Mouse (Mus musculus) gastrocnemius, postnatal 36 days (tissue): ENCODE data around the gene Zfp202. TPM values are rescaled to one million over a fixed set of nuclear protein-coding genes. Genes with fewer than 3 reads are reported as not detected.

ENCODE experiments used
- DNase-seq, 2 experiments: peaks; one replicate each; pipeline ENCODE4 v3.0.0; 2022
- intact Hi-C: fragments of 180-260 bp; cut with DNase I; formaldehyde crosslinking; loops from one replicate; pipeline ENCODE4 v1.15.1; 2025
- total RNA-seq, 2 experiments: library from RNA; stranded (reverse); gene quantifications; 2 replicates each; pipeline ENCODE4 v1.2.3; 2021

Zfp202 gene
- total RNA-seq, 2 experiments from 2014 or later: 1.4 to 1.6 TPM

- intact Hi-C loops: no loop called here
- DNase-seq: no peak
These were observed 47.6 kb downstream of the Zfp202 start for GRCm38 (mm10) chr9:40239749-40240148.

- DNase-seq: no peak
- intact Hi-C loops: no loop called here
These were observed 48.2 kb downstream of the Zfp202 start for GRCm38 (mm10) chr9:40240311-40240710.

GRCm38 (mm10) chr9:40241223-40241801, 49.2 kb downstream of the Zfp202 start:
- DNase-seq: no peak

GRCm38 (mm10) chr9:40241951-40242888, 50.1 kb downstream of the Zfp202 start:
- intact Hi-C loops: no loop called here
- DNase-seq: no peak

More at GRCm38 (mm10) chr9:40241223-40241801, 49.2 kb downstream of the Zfp202 start:
- intact Hi-C loops: no loop called here

- no peak for DNase-seq
These were observed 53.4 kb downstream of the Zfp202 start for GRCm38 (mm10) chr9:40245466-40245865.

GRCm38 (mm10) chr9:40245974-40246665, 54.0 kb downstream of the Zfp202 start:
- DNase-seq: no peak
- intact Hi-C loops: no loop called here

More at GRCm38 (mm10) chr9:40245466-40245865, 53.4 kb downstream of the Zfp202 start:
- intact Hi-C loops: no loop called here

- DNase-seq: no peak
- intact Hi-C loops: no loop called here
These were observed 54.6 kb downstream of the Zfp202 start for GRCm38 (mm10) chr9:40246702-40247101.

GRCm38 (mm10) chr9:40249106-40249505, 57.0 kb downstream of the Zfp202 start:
- no peak for DNase-seq
- intact Hi-C loops: no loop called here

- no peak for DNase-seq
- intact Hi-C loops: no loop called here
These were observed 60.3 kb downstream of the Zfp202 start for GRCm38 (mm10) chr9:40252459-40252858.

Other genes starting within 250 kb of the Zfp202 start
- not detected for gene Olfr975, start 240.3 kb upstream of the Zfp202 start, total RNA-seq
- gene Olfr976, start 231.2 kb upstream of the Zfp202 start, total RNA-seq: not detected
- not detected for gene Olfr978, start 200.2 kb upstream of the Zfp202 start, total RNA-seq
- not detected for gene Olfr979, start 188.9 kb upstream of the Zfp202 start, total RNA-seq
- not detected for gene Olfr980, start 182.7 kb upstream of the Zfp202 start, total RNA-seq
- gene Olfr981, start 170.9 kb upstream of the Zfp202 start, total RNA-seq: not detected
- gene Olfr982, start 118.5 kb upstream of the Zfp202 start, total RNA-seq: not detected
- not detected for gene Olfr983, start 98.7 kb upstream of the Zfp202 start, total RNA-seq
- not detected for gene Olfr984, start 78.1 kb upstream of the Zfp202 start, total RNA-seq
- gene Olfr985, start 62.1 kb upstream of the Zfp202 start, total RNA-seq: not detected
- gene Tmem225, start 44.2 kb upstream of the Zfp202 start, total RNA-seq: not detected
- not detected for gene Olfr986, start 11.4 kb upstream of the Zfp202 start, total RNA-seq
- 1 to 10 TPM; 2.1 to 2.3 TPM for gene Scn3b, start 76.9 kb downstream of the Zfp202 start, total RNA-seq